20 mouse cellular contexts compared by ENCODE assay signal in genomic region chr11:3510321-3510720, GRCm38 (mm10). TPM values are rescaled to one million over a fixed set of nuclear protein-coding genes. Genes with fewer than 3 reads are reported as not detected.
DNase-seq lines count a peak whose midpoint lies in the region; ATAC-seq and TF ChIP-seq lines count a peak whose summit lies in the region.
"Had no signal": no experiment of that assay in that cellular context is flagged by ENCODE, and none has a peak within 500 bp of the region (broad histone marks: within the 10 kb centered on the region; RNA-seq: fewer than 3 reads in every experiment).

No protein-coding gene starts in this region.

- 85% methylated on average over 2 of the region's 2 CpGs for WGBS in heart, postnatal 0 days
- WGBS in heart, embryonic 12.5 days: 80% methylated on average over 2 of the region's 2 CpGs
- 75% methylated on average over 2 of the region's 2 CpGs for WGBS in stomach, postnatal 0 days

- H3K4me1 ChIP-seq in heart, postnatal 0 days (ENCODE audit: control insufficient read depth, insufficient read depth): peaks cover 17% of the 10 kb centered on the region; the same call in 1 of the 2 replicates
- H3K4me1 ChIP-seq in heart, embryonic 12.5 days (replicated peaks): peaks cover 37% of the 10 kb centered on the region
- H3K4me1 ChIP-seq in G1E (ENCODE audit: insufficient read depth, low read depth, low read length): peaks cover 37% of the 10 kb centered on the region
- no peaks in the 10 kb centered on the region for H3K4me1 ChIP-seq in stomach, postnatal 0 days (replicated peaks; ENCODE audit: control insufficient read depth, insufficient read depth)

- no peak for DNase-seq in heart, postnatal 0 days (ENCODE audit: low spot score)
- peak; percentile 17 for DNase-seq in G1E (ENCODE audit: low spot score)
- no peak for DNase-seq in right cerebral cortex, postnatal 10 days (ENCODE audit: low spot score in 2 of 2)
- DNase-seq in stomach, postnatal 0 days (ENCODE audit: low spot score): no peak
- DNase-seq: adrenal gland, postnatal 10 days; cerebellum, postnatal 14 days; embryo, embryonic 11 days; kidney, adult 11 months; kidney, postnatal 10 days; layer of hippocampus, postnatal 36 days; right cerebral cortex, postnatal 14 days had no signal

- H3K9ac ChIP-seq in heart, postnatal 0 days (replicated peaks; ENCODE audit: low read depth, low read length): no peak overlapping the region
- H3K9ac ChIP-seq in heart, embryonic 12.5 days: no peak overlapping the region
- no peak overlapping the region for H3K9ac ChIP-seq in stomach, postnatal 0 days (ENCODE audit: low read length)
- H3K9ac ChIP-seq: forebrain, embryonic 15.5 days; hindbrain, embryonic 15.5 days had no signal

- no peaks in the 10 kb centered on the region for H3K36me3 ChIP-seq in heart, postnatal 0 days (replicated peaks; ENCODE audit: control insufficient read depth, insufficient read depth, low read length)
- H3K36me3 ChIP-seq in heart, embryonic 12.5 days: no peaks in the 10 kb centered on the region
- H3K36me3 ChIP-seq in G1E (replicated peaks): no peaks in the 10 kb centered on the region
- no peaks in the 10 kb centered on the region for H3K36me3 ChIP-seq in stomach, postnatal 0 days (ENCODE audit: control insufficient read depth, insufficient read depth, low read length)
- H3K36me3 ChIP-seq: forebrain, embryonic 15.5 days; hindbrain, embryonic 15.5 days had no signal

- no peak overlapping the region for H3K4me3 ChIP-seq in heart, postnatal 0 days (ENCODE audit: low read depth, low read length)
- no peak overlapping the region for H3K4me3 ChIP-seq in heart, embryonic 12.5 days
- no peak overlapping the region; the same call in 1 of the 2 replicates for H3K4me3 ChIP-seq in G1E (ENCODE audit: low read depth, low read length)
- no peak overlapping the region for H3K4me3 ChIP-seq in stomach, postnatal 0 days (ENCODE audit: low read depth, low read length)
- H3K4me3 ChIP-seq: forebrain, embryonic 15.5 days; hindbrain, embryonic 15.5 days had no signal

- no peak for TF ChIP-seq CTCF in heart, postnatal 0 days (IDR thresholded peaks at IDR 0.05; ENCODE audit: low read depth)
- no peak for TF ChIP-seq CTCF in G1E (IDR thresholded peaks at IDR 0.05; ENCODE audit: low read depth, low read length)
- no peak for TF ChIP-seq CTCF in stomach, postnatal 0 days (IDR thresholded peaks at IDR 0.05; ENCODE audit: low read depth)

- no peaks in the 10 kb centered on the region for H3K27me3 ChIP-seq in heart, postnatal 0 days (ENCODE audit: control insufficient read depth, insufficient read depth, low read length)
- no peaks in the 10 kb centered on the region for H3K27me3 ChIP-seq in heart, embryonic 12.5 days (replicated peaks)
- peaks cover 23% of the 10 kb centered on the region for H3K27me3 ChIP-seq in G1E (ENCODE audit: insufficient read depth, low read length)
- H3K27me3 ChIP-seq in stomach, postnatal 0 days (ENCODE audit: control insufficient read depth, insufficient read depth, low read length): no peaks in the 10 kb centered on the region
- H3K27me3 ChIP-seq: forebrain, embryonic 15.5 days; hindbrain, embryonic 15.5 days; Patski had no signal

- H3K9me3 ChIP-seq in heart, postnatal 0 days (replicated peaks; ENCODE audit: control insufficient read depth, low read length): no peaks in the 10 kb centered on the region
- H3K9me3 ChIP-seq in heart, embryonic 12.5 days (replicated peaks): no peaks in the 10 kb centered on the region
- no peaks in the 10 kb centered on the region for H3K9me3 ChIP-seq in G1E (replicated peaks)
- H3K9me3 ChIP-seq in stomach, postnatal 0 days (ENCODE audit: control insufficient read depth, low read length): no peaks in the 10 kb centered on the region
- H3K9me3 ChIP-seq: forebrain, embryonic 15.5 days; hindbrain, embryonic 15.5 days had no signal

- H3K4me2 ChIP-seq in heart, postnatal 0 days (ENCODE audit: low read depth, low read length): no peak overlapping the region
- no peak overlapping the region for H3K4me2 ChIP-seq in heart, embryonic 12.5 days
- no peak overlapping the region for H3K4me2 ChIP-seq in stomach, postnatal 0 days (replicated peaks; ENCODE audit: low read depth)
- H3K4me2 ChIP-seq: forebrain, embryonic 15.5 days; hindbrain, embryonic 15.5 days; midbrain, embryonic 11.5 days had no signal

- peak overlapping the region; percentile 86 for H3K27ac ChIP-seq in heart, postnatal 0 days (ENCODE audit: low read depth)
- H3K27ac ChIP-seq in heart, embryonic 12.5 days (ENCODE audit: poor library complexity, severe bottlenecking): no peak overlapping the region
- H3K27ac ChIP-seq in stomach, postnatal 0 days (replicated peaks): no peak overlapping the region
- H3K27ac ChIP-seq: forebrain, embryonic 15.5 days; hindbrain, embryonic 15.5 days had no signal

- TF ChIP-seq EP300 in heart, postnatal 0 days (IDR thresholded peaks at IDR 0.05; ENCODE audit: low read depth): no peak
- no peak for TF ChIP-seq EP300 in stomach, postnatal 0 days (optimal IDR thresholded peaks at IDR 0.05)

- no peak for ATAC-seq in heart, postnatal 0 days (ENCODE audit: insufficient read depth, low read depth)
- no peak for ATAC-seq in heart, embryonic 12.5 days (ENCODE audit: insufficient number of reproducible peaks, low FRiP score)
- ATAC-seq in G1E (ENCODE audit: extremely low read depth, insufficient number of reproducible peaks, low FRiP score, poor library complexity, severe bottlenecking): no peak
- peak; percentile 27; the same call in 1 of the 2 replicates for ATAC-seq in common myeloid progenitor, adult 5-6 weeks (replicated peaks; ENCODE audit: low read depth, poor library complexity, severe bottlenecking)
- ATAC-seq in monocyte, adult 5-6 weeks (replicated peaks; ENCODE audit: insufficient number of reproducible peaks, low FRiP score, low TSS enrichment, poor library complexity, severe bottlenecking): peak; percentile 70
- ATAC-seq in stomach, postnatal 0 days (ENCODE audit: low FRiP score, low TSS enrichment): no peak
- ATAC-seq: activated CD4-positive, CD25-positive, alpha-beta regulatory T cell, adult 4 months; forebrain, embryonic 15.5 days; Patski had no signal

RNA-seq across cellular contexts. Expression of gene Selenom, which starts 4.2 kb away (rescaled TPM):
- 147 and 156 TPM in 2 replicates for total RNA-seq in heart, postnatal 0 days (2014; rRNA removed; ENCODE audit: low replicate concordance)
- polyA plus RNA-seq in heart, postnatal 0 days (2015; fragmentation: Nextera tagmentation; extraction: Ambion mirVana): 129 and 130 TPM in 2 replicates
- 125 and 129 TPM in 2 replicates for polyA plus RNA-seq in heart, embryonic 12.5 days (2016; fragmentation: Nextera tagmentation; extraction: Ambion mirVana)
- total RNA-seq in G1E (2014; fragmentation: Nextera tagmentation) (not detected in 2 replicates), G1E (2017) (not detected in 2 replicates)
- polyA plus RNA-seq in G1E (2012): not detected in 2 replicates
- total RNA-seq in common myeloid progenitor, adult 5-6 weeks (2017): 3.2 and 3.7 TPM in 2 replicates
- total RNA-seq in monocyte, adult 5-6 weeks (2017): 3.0 to 22.8 TPM (median 7.5 TPM) in 3 replicates
- 179 and 191 TPM in 2 replicates for polyA plus RNA-seq in stomach, postnatal 0 days (2015; fragmentation: Nextera tagmentation; extraction: Ambion mirVana)

RNA-seq across cellular contexts. Expression of gene Inpp5j, which starts 5.7 kb away (rescaled TPM):
- 7.1 and 9.4 TPM in 2 replicates for total RNA-seq in heart, postnatal 0 days (2014; rRNA removed; ENCODE audit: low replicate concordance)
- 12.4 and 12.8 TPM in 2 replicates for polyA plus RNA-seq in heart, postnatal 0 days (2015; fragmentation: Nextera tagmentation; extraction: Ambion mirVana)
- 11.4 and 11.5 TPM in 2 replicates for polyA plus RNA-seq in heart, embryonic 12.5 days (2016; fragmentation: Nextera tagmentation; extraction: Ambion mirVana)
- total RNA-seq in G1E (2014; fragmentation: Nextera tagmentation) (not detected in 2 replicates), G1E (2017) (0.05 and 0.06 TPM in 2 replicates)
- polyA plus RNA-seq in G1E (2012): not detected in 2 replicates
- total RNA-seq in common myeloid progenitor, adult 5-6 weeks (2017): not detected in 2 replicates
- total RNA-seq in monocyte, adult 5-6 weeks (2017): 0.68 to 5.5 TPM (median 2.3 TPM) in 3 replicates
- 2.4 and 2.7 TPM in 2 replicates for polyA plus RNA-seq in stomach, postnatal 0 days (2015; fragmentation: Nextera tagmentation; extraction: Ambion mirVana)
- polyA plus RNA-seq: activated CD4-positive, CD25-positive, alpha-beta regulatory T cell, adult 4 months had no signal

RNA-seq across cellular contexts. Expression of gene Pla2g3, which starts 22.2 kb away (rescaled TPM):
- total RNA-seq in heart, postnatal 0 days (2014; rRNA removed; ENCODE audit: low replicate concordance): 0.08 and 0.19 TPM in 2 replicates
- polyA plus RNA-seq in heart, postnatal 0 days (2015; fragmentation: Nextera tagmentation; extraction: Ambion mirVana): 0.10 and 0.11 TPM in 2 replicates
- polyA plus RNA-seq in heart, embryonic 12.5 days (2016; fragmentation: Nextera tagmentation; extraction: Ambion mirVana): 0.26 and 0.30 TPM in 2 replicates
- total RNA-seq in G1E (2014; fragmentation: Nextera tagmentation) (not detected in 2 replicates), G1E (2017) (0.11 TPM in 1 of 2 replicates, not detected in the other)
- polyA plus RNA-seq in G1E (2012): not detected in 2 replicates
- total RNA-seq in common myeloid progenitor, adult 5-6 weeks (2017): not detected in 2 replicates
- 0.29 to 3.8 TPM in 2 of 3 replicates, not detected in the other for total RNA-seq in monocyte, adult 5-6 weeks (2017)
- polyA plus RNA-seq in stomach, postnatal 0 days (2015; fragmentation: Nextera tagmentation; extraction: Ambion mirVana): 9.4 and 11.0 TPM in 2 replicates
- total RNA-seq: heart, postnatal 25 days had no signal

RNA-seq across cellular contexts. Expression of gene Smtn, which starts 30.1 kb away (rescaled TPM):
- total RNA-seq in heart, postnatal 0 days (2014; rRNA removed; ENCODE audit: low replicate concordance): 74.5 and 94.2 TPM in 2 replicates
- polyA plus RNA-seq in heart, postnatal 0 days (2015; fragmentation: Nextera tagmentation; extraction: Ambion mirVana): 86.3 and 104 TPM in 2 replicates
- polyA plus RNA-seq in heart, embryonic 12.5 days (2016; fragmentation: Nextera tagmentation; extraction: Ambion mirVana): 94.7 and 95.3 TPM in 2 replicates
- total RNA-seq in G1E (2014; fragmentation: Nextera tagmentation) (not detected in 2 replicates), G1E (2017) (0.06 TPM in 1 of 2 replicates, not detected in the other)
- polyA plus RNA-seq in G1E (2012): 0.07 TPM in 1 of 2 replicates, not detected in the other
- total RNA-seq in common myeloid progenitor, adult 5-6 weeks (2017): 5.2 and 6.9 TPM in 2 replicates
- total RNA-seq in monocyte, adult 5-6 weeks (2017): 1.4 to 6.2 TPM (median 2.6 TPM) in 3 replicates
- 103 TPM in 2 replicates for polyA plus RNA-seq in stomach, postnatal 0 days (2015; fragmentation: Nextera tagmentation; extraction: Ambion mirVana)

RNA-seq across cellular contexts. Expression of gene Rnf185, which starts 58.2 kb away (rescaled TPM):
- total RNA-seq in heart, postnatal 0 days (2014; rRNA removed; ENCODE audit: low replicate concordance): 41.2 and 82.6 TPM in 2 replicates
- polyA plus RNA-seq in heart, postnatal 0 days (2015; fragmentation: Nextera tagmentation; extraction: Ambion mirVana): 22.9 and 23.6 TPM in 2 replicates
- 26.3 and 26.5 TPM in 2 replicates for polyA plus RNA-seq in heart, embryonic 12.5 days (2016; fragmentation: Nextera tagmentation; extraction: Ambion mirVana)
- total RNA-seq in G1E (2014; fragmentation: Nextera tagmentation): 17.4 and 22.7 TPM in 2 replicates
- 13.4 and 13.8 TPM in 2 replicates for total RNA-seq in G1E (2017)
- polyA plus RNA-seq in G1E (2012): 2.1 and 2.7 TPM in 2 replicates
- 6.4 and 8.4 TPM in 2 replicates for total RNA-seq in common myeloid progenitor, adult 5-6 weeks (2017)
- total RNA-seq in monocyte, adult 5-6 weeks (2017): 14.4 to 15.7 TPM (median 14.5 TPM) in 3 replicates
- 19.4 and 20.9 TPM in 2 replicates for polyA plus RNA-seq in stomach, postnatal 0 days (2015; fragmentation: Nextera tagmentation; extraction: Ambion mirVana)

Comparison
In these comparisons a context has a peak if more than half of its experiments do, and no peak if none do; other contexts are left out.
1. ATAC-seq: peak in common myeloid progenitor, adult 5-6 weeks (single experiment) and monocyte, adult 5-6 weeks (single experiment); none in heart, postnatal 0 days (single experiment), heart, embryonic 12.5 days (single experiment), G1E (single experiment) and stomach, postnatal 0 days (single experiment).